Mouse (Mus musculus): ENCODE measurements at regions not wholly inside any gene's neighbourhood (a gene's known extent, or its start where the extent isn't known, plus 50 kb on each side); places are given as distances from the start of the nearest gene placed in this dataset.
"Not testable (repeated sequence)": the region's sequence is repeated elsewhere in the genome, so short reads cannot be mapped to it uniquely, and the experiment has no call there.

DNA sequence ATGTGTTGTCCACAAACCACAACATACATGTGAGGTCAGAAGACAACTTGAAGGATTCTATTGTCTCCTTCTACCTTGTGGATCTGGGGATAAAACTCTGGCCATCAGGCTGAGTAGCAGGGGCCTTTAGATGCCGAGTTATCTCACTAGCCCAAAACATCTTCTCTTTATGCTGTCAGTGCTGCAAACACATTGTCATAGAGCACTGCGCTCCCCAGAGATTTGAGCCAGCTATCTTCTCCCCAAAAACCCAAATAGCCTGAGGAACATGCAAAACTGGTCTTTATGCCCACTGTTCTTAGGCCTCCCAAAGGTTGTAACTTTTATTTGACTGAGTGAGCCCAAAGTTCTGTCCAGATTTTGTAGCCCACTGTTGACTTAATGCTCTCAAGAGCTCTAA, 102.0 kb downstream of the Dad1 start:
- intact Hi-C loops (cut with DNase I; ENCODE audit: low total_unique reads) = loop anchor here (2.0 kb wide), 1 partner anchor 87 kb away; no protein-coding TSS in a partner anchor
- no peak for DNase-seq

DNA sequence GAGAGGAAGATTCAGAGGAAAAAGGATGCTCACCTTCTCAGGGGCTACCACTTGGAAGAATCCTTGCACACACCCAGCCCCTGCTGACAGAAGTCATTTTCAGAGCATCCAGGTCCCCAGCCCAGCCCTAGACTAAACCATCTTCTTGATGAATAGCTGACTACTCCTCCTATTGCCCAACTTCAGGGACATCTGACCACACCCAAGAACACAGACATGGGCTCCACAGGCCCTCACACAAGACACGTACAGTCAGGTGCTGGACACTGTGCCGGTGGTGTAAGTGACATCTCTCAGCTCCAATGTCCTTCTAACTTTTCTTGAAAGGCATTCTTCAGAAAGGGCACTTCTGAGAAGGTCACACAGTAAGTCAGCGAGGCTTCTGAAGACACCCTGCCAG, 102.6 kb downstream of the Dad1 start:
- intact Hi-C loops (cut with DNase I; ENCODE audit: low total_unique reads) = no loop called here
- DNase-seq = no peak

DNA sequence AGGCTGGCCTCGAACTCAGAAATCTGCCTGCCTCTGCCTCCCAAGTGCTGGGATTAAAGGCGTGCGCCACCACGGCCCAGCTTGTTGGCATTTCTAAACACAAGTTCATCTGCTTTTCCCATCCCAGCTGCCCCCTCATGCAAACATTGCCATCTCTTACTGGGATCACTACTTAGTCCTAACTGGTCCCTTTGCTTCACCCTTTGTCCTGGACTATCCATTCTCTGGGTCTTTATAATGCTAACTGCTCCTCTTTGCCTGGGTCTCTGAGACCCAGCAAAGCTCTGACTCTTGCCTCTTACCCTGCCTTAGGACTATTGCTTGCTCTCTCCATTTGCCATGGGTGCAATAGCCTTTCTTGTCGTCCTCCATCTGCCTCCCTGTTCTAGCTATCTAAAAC, 103.7 kb downstream of the Dad1 start:
- DNase-seq = no peak
- intact Hi-C loops (cut with DNase I; ENCODE audit: low total_unique reads) = no loop called here

DNA sequence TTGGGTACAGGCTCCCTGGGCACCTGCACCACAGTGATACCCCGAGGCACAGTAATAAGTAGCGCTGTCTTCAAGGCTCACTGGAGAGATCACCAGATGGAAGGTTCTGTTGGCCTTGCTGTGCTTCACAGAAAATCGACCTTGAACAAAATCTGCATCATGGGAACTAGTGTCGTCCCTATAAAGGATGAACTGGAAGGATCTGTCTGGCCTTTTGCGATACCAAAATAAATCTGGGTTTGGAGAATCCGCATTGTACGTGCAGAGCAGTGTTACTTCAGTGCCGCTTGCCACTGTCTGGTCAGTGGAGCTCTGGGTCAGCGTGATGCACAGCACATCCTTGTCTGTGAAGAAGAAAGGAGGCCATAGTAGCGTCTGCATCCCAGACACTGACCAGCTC, 105.3 kb downstream of the Dad1 start:
- intact Hi-C loops (cut with DNase I; ENCODE audit: low total_unique reads) = no loop called here
- DNase-seq = no peak

DNA sequence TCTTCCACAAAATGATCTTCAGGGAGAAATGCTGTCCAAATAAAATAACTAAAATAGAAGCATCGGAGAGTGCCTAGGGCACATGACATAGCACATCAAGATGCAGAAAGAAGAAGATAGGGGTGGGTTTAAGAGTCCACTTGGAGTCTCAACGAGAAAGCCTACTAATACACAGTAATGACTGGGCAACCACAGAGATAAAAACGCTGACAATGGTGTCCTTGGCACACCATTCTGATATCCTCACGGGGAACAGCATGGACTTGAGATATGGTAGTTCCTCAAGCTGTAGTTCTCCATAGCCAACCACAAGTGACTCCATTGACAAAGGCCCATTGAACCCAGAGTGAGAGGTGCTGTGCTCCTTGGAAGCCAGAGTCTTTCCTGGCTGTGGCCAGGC, 105.8 kb downstream of the Dad1 start:
- intact Hi-C loops (cut with DNase I; ENCODE audit: low total_unique reads) = no loop called here
- DNase-seq = no peak

DNA sequence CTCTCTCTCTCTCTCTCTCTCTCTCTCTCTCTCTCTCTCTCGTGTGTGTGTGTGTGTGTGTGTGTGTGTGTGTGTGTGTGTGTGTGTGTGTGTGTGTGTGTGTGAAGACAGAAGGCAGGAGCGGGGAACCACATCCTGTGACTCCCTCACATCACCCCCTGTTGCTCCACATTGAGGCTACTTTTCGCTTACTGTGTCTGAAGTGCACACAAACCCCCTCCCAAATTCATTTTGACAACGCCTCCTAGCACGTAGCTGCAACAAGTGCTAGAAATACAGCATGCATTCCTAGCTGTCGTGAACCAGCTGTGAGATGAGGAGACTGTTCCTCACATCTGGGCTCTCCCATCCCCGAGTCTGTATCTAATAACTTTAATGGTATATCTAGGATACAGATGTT, 106.4 kb downstream of the Dad1 start:
- DNase-seq = no peak
- intact Hi-C loops (cut with DNase I; ENCODE audit: low total_unique reads) = no loop called here

DNA sequence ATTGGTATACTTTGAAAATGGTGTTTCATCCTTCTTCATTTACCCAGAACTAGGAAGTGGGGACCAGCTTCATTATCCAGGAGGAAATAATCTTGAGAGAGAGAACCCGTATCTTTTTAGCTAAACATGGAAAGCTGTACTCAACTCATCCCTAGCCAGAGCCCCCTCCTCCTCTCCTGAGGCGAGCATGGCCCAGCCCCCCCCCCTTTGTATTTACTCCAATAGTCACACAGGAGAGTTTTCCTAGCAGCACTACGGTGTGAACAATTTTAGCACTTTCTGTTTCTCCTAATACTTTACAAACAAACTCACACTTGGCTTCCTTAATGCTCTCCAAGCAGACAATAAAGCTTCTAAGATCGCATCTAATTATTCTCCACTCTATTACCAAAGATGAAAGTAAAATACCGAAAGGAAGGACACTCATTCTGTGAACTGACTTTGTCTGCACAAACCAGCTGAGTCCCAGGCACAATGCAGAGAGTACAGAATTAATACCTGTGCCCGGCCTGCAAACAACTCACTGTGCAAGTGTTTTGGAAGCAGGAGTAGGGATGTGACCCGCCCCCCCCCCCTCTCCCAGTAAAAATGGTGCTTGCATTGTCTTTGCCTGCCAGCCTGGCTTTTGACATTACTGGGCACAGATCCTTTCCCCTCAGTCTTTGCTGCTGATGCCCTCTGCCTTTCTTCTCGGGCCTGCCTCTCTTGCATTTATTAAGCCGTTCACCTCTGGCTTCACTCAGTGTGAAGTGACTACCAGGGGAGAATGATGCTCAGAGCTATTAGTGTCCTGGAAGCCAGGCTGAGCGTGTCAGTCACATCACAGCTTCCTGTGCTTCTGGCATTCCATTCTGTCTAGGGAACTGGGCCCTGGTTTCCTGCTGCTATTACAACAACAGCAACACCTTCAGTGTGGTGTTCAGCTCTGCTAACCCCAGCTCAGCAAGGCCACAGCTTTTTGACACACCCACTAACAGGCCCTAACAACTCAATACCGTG, 107.9 kb downstream of the Dad1 start:
- intact Hi-C loops (cut with DNase I; ENCODE audit: low total_unique reads) = no loop called here
- DNase-seq = no peak

DNA sequence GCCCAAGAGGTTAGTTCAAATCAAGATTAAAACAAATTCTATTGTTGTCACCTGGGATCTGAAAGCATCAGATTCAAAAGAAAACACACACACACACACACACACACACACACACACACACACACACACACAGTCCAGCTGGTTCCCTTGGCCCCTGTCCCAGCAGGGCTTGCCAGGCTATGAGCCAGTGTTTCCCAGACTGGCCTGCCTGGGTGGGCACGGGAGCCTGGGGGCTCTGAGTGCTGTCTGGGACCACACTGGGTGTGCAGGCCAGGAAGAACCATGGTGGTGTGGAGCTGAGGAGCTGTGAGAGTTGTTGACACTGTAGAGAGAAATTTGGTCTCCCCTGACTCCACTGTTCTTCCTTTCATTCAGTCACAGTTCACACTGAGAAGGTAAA, 110.1 kb downstream of the Dad1 start:
- intact Hi-C loops (cut with DNase I; ENCODE audit: low total_unique reads) = no loop called here
- no peak for DNase-seq

DNA sequence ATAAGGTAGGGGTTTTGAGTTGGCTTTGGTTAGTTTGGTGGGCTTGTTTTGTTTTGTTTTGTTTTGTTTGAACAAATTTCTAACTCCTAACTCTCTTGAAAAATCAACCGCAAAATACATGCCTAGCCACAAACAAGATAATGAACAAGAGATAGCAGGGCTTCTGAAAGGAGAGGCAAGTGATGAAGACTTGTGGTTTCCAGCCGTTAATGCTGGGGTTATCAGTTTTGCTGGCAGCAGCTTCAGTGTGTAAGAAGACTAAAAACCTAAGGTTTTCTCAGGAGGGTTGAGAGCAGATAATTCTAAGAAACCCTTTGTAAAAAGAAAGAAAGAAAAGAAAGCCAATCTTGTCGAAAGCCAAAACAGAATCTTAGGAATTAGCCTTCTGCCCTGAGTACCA, 115.6 kb downstream of the Dad1 start:
- DNase-seq = no peak
- intact Hi-C loops (cut with DNase I; ENCODE audit: low total_unique reads) = no loop called here

DNA sequence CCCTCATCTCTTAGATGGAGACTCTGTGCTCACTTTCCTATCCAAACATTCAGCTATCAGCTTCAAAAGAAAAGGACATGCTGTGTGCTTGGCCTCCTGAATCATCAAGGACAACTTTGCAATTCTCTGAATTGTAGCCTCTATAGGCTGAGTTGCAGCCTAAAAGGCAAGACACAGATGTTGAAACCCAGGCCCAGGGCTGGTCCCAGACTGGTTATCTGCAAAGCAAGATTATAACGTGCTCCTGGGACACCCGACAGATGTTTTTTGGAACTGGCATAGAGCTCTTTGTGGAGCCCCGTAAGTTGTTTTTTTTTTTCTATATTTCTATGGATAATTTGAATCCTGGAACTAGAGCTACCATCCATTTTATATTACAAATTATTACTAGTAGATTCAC, 117.4 kb downstream of the Dad1 start:
- no peak for DNase-seq
- intact Hi-C loops (cut with DNase I; ENCODE audit: low total_unique reads) = no loop called here

DNA sequence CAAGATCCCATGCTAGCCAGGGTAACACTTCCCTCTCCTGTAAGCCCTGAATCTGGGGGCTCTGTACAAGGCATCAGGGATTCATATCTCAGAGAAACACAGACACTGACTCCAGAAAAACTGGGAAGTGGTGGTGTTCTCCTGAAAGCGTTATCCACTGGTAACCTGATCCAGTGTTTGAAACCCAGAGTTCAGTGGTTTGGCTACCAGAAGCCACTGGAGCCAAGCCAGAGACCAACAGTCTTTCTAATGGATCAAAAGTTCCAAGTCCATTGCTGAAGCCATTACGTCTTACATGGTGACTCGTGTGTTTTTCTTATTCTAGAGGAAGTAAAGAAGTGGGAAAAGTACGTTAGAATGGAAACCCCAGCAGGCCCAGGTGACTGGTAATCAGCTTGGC, 125.6 kb downstream of the Dad1 start:
- intact Hi-C loops (cut with DNase I; ENCODE audit: low total_unique reads) = no loop called here

DNA sequence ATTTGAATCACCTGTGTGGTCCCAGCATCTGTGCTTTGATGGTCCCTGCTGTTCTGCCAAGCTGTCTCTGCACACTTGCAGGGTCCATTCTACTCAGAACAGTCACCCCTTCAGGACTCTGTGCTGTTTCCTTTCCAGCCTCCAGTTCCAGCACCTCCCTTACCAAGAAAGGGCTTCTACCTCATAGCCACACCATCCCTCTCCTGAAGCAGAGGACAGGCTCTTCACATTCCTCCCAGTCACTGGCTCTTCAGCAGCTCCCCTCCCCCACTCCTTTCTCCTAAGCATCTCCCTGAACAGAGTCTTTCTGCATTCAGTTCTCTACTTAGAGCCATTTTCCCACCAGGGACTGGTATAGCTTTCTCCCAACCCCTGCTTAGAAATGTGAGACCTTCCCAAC, 128.4 kb downstream of the Dad1 start:
- DNase-seq = no peak
- intact Hi-C loops (cut with DNase I; ENCODE audit: low total_unique reads) = no loop called here

More for the DNA sequence above, 125.6 kb downstream of the Dad1 start:
- peak; percentile 23 for DNase-seq

DNA sequence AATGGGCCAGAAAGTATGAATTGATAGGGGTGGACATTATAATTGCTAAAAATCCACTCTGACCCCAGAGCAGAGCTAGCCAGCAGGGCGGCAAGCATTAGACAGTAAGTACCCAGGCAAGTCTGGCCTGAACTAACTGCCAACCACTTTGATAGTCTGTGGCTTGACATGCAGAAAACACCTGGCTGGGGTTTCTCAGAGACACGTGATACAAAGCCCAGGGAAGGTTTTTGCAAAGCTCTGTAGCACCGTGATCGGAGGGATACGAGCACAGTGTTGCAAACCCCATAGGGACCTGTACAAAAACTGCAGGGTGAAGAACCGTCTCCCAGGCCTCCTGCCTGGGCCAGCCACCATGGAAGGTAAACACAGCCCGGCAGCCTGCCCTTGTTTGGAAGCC, 131.9 kb downstream of the Dad1 start:
- intact Hi-C loops (cut with DNase I; ENCODE audit: low total_unique reads) = no loop called here
- no peak for DNase-seq

DNA sequence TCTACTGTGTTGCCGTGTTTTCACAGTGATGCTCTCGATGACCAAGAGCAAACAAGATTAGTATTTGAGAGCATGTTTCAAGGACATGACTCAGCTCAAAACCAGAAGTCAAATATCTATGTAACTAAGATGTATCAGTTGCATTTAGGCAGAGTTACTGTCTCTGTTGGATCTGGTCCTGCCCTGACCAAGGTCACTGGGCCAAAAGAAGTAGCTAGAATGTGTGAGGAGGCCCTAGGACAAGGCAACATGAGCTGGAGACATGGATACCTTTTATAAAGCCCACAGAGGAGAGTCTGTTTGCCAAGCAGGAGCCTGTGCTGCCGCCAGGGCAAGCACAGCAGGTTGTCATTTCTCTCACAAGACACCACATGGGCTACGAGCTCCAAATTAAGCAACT, 132.6 kb downstream of the Dad1 start:
- DNase-seq = peak; percentile 17
- intact Hi-C loops (cut with DNase I; ENCODE audit: low total_unique reads) = no loop called here

DNA sequence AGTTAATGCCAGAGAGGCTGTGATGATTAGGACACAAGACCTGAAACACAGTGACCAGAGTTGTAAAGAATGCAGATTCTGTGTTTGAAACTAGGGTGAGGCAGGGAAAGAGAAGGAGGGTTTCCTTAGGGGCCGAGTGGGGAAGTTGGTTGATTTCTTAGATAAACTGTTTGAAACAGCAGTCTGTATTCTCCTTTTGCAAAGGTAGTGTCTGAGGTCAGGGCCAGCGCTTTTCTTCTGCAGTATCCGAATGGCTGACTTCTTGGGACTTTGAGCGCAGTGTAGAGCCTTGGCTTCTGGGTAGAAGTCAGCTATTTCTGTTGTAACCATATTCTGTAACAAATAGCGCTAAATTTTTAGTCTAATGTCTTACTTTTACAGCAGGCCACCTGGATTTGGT, 133.7 kb downstream of the Dad1 start:
- no peak for DNase-seq
- intact Hi-C loops (cut with DNase I; ENCODE audit: low total_unique reads) = no loop called here

DNA sequence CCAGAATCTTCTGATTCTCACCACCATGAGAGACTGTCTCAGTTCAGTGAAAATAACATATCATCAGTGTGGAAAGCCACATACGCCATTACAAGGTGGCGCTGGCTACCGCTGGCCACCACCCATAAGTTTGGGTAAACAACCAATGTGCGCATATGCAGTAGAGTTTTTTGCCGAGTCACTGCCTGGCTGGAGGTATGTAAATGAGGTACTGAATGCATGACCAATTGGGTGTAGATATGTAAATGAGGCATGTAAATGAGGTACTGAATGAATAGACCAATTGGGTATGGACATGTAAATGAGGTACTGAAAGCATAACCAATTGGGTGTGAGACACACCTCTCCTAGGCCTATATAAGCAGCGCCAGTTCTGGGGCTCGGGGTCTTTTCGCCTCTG, 136.3 kb downstream of the Dad1 start:
- intact Hi-C loops (cut with DNase I; ENCODE audit: low total_unique reads); DNase-seq: not testable (repeated sequence)

DNA sequence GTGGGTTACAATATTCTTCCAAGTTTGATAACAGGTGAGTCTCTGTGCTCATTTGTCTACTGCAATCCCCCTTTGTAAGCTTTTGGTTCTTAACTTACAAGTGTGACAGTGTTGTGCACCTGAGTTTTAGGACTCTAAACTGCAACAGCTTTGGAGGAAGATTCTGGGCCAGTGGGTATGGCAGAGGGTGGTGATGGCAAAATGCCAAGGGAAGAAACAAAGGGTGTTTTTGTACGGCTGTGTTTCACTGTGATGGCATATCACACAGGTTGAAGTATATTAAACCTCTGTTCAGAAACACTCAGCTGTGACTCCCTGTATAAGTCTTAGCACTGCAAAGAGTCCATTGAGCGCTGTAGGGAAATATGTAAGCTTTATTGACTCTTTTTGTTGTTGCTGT, 140.7 kb downstream of the Dad1 start:
- DNase-seq = no peak
- intact Hi-C loops (cut with DNase I; ENCODE audit: low total_unique reads) = no loop called here

DNA sequence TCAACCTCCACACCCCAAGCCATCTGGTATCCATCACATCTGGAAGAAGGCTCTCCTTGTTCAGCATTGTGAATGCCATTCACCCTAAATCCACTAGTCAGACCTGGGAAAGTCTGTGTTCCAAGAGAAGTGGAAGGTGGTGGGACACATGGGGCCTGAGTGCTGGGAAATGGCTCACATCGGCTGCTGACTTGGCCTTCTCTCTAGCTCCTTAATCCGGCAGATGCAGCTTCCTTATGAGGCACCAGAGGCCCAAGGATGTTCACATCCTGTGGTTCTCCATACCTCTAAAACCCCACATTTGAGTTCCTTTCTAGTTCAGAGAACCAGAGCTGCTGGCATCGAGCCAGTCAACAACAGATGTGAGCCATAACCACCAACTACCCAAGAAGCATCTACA, 142.9 kb downstream of the Dad1 start:
- intact Hi-C loops (cut with DNase I; ENCODE audit: low total_unique reads) = no loop called here
- no peak for DNase-seq

DNA sequence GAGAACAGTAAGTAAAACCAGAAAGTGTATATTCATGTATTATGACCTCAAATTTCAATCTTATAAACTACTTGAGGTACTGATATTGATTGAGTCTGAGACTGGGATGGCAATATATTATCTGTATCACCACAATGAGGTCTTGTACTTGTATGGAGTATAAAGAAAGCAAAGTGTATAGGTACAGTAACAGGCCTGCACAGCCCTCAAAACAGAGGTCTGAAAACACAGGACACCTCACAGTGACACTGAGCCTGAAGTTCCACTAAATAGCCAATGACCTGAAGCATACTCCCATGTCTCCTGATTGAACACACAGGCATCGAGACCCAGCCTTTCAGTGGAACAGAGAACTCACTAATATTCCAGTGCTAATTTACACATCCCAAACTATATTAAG, 144.8 kb downstream of the Dad1 start:
- intact Hi-C loops (cut with DNase I; ENCODE audit: low total_unique reads) = no loop called here
- no peak for DNase-seq

DNA sequence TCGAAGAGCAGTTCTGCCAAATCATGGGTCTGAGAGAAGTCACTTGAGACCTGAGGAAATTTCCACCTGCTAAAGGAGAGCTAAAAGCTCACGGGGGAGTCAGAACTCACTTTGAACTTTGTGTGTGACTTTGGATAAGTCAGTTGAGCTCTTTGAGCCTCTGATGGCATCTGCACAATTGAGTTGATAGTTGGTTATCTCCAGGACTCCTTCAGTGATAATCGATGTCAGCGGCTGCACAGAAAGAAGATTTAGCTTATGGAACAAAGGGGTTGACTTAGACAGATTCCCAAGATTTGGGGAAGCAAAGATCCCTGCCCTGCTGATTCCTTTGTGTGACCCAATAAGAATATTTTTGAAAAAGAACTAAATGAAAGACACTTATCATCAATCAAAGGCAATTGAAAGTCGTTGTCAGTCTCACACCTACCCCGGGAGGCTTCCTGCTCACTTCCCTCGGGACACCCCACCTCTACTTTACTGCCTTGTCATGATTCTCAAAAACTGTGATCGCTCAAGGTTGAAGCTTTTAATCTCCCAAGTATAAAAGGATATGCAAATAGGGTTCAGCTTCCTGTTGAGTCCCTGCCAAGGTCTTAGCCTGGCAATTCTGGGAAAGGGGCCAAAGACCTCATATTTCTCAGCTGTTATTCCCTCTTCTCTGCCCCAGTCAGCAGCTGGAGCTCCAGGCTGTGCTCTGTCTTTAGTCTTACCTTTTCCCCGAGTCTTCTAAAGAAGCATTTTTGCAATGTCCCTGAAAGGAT, 145.4 kb downstream of the Dad1 start:
- intact Hi-C loops (cut with DNase I; ENCODE audit: low total_unique reads) = no loop called here
- peak; percentile 32 for DNase-seq
